Mouse (Mus musculus) retina, postnatal 7 days (tissue): Measurements from ENCODE around the gene Ifi27l2b.

Source experiments
- DNase-seq: peaks from one replicate; pipeline ENCODE4 v3.0.0-alpha.2; 2012; ENCODE audit warnings: low read depth, low spot score

Gene Ifi27l2b

DNA sequence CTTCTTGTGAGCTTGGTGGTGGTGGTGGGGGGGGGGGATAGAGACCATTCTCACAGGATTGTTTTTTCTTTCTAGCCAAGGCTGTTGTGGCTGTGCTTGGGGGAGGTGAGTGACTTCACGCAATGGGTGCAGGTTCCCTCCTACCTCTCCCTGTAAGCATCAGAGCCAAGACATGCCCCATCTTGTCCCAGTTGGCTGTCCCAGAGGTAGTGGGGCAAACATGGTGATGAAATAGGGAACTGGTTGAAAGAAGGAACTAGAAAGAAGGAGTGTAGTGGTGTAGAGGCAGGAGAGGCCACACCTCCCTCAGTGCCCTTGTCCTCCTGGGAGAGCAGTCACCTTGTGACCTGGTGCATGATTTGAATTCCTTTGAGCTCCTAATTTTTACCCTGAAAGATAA lies 19.4 kb downstream of the Ifi27l2b start:
- no peak for DNase-seq

DNA sequence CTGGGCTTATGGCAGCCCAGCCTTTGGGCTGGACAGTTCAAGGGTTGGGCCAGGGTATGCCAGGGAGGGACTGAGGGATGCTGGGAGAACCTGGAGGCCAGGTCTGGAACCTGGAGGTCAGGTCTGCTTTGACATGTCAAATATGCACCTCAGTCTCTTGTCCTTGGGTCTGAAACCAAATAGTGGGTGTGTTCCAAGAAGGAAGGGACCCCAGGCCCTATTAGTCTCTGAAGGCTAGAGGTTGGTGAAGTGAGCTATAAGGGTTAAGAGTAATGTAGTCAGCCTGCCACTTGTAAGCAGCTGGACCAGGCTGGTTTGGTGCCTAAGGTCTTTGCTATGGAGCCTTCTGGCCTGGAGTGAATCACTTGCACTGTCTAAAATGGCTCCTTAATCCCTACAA lies 22.2 kb downstream of the Ifi27l2b start:
- no peak for DNase-seq

DNA sequence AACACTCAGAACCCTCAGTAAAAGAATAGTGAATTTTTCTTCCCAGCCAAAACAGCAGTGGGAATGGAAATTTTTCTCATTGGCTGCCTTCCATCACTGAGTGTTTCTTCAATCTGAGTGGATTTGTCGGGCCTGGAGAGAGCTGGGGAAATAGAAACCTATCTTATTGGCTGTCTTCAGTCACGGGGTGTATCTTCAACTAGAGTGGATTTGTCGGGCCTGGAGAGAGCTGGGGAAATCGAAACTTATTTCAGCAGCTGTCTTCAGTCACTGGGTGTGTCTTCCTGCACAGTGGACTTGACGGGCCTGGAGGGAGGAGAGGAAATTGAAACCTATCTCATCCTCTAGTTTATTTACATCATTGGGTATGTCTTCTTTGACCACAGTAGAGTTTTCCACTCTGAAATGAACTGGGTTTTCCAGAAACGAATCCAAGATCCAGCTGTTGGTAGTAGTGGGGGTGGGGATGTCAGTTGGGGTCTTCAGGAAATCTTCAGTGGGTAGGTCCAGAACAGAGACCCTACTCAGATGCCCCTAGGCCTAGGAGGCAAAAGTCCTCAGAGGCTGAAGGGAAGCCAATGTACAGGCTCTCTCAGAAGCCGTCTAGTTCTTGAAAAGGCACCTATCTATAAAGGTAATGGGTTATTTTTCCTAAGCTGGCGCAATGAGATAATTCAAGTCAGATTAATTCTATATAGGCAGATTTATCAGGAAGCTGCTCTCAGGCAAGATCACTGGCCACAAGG lies 22.9 kb downstream of the Ifi27l2b start, which contains the start of gene Ifi27:
Ifi27 (plus strand) TSS at position 226 of the 746 bp plus-strand sequence.
- DNase-seq = no peak

DNA sequence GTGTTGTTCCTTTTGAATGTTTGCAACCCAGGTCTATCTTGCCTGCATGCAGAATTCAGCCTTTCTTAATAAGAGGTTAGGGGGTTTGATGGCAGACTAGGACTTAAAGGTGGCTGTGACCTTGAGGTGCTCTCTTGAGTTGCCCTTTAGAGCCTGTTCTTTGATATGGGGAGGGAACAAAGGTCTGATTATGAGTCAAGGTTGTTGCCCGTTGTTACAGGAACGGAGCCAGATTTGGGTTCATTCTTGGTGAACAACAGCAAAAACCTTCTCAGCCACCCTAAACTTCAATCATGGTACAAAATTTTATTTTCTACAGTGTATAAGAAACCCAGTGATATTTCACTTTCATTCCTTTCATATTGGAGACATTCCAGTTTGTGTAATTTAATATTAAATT lies 23.6 kb downstream of the Ifi27l2b start:
- no peak for DNase-seq

DNA sequence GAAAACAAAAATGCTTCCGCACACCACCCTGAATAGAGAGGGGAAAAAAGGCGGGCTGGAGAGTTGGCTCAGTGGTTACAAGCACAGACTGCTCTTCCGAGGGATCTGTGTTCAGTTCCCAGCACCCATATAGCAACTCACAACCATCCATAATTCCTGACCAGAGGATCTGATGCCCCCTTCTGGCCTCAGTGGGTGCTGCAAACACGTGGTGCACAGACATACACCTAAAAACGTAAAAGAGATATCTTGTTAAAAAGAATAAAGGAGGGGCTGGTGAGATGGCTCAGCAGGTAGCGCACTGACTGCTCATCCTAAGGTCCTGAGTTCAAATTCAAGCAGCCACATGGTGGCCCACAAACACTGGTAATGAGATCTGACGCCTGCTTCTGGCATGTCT lies 30.3 kb downstream of the Ifi27l2b start:
- DNase-seq = no peak

DNA sequence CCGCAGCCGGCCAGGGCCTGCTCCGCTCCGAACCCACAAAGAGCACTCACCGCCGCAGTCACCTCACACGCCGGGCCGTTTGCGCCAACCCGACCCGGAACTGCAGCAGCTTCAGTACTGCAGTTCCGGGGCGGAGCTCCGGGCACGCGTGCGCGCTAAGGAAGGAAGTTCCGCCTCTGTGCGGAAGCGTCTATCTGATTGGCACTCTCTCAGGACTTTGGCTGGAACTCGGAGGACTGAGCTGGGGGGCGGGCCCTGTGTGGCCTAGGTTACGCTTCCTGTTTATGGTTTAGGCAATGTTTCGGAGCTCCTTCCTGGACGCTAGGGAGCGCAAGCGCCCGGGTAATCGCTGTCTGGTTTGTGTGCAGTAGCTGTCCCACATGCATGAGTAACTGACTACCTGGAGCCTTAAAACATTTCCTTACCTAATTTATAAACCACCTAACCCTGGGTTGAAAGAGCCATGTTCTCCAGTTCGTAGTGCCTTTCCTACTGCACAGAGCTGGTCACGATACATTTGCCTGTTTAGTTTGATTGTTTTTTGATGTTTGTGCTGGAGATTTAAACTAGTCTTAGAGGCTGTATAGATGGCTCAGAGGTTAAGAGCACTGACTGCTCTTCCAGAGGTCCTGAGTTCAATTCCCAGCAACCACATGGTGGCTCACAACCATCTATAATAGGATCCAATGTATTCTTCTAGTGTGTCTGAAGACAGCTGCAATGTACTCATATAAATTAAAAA lies 31.1 kb downstream of the Ifi27l2b start, which contains the start of gene Ddx24:
Ddx24 (minus strand) TSS at position 102 of the 742 bp plus-strand sequence.
- DNase-seq = peak; percentile 96

DNA sequence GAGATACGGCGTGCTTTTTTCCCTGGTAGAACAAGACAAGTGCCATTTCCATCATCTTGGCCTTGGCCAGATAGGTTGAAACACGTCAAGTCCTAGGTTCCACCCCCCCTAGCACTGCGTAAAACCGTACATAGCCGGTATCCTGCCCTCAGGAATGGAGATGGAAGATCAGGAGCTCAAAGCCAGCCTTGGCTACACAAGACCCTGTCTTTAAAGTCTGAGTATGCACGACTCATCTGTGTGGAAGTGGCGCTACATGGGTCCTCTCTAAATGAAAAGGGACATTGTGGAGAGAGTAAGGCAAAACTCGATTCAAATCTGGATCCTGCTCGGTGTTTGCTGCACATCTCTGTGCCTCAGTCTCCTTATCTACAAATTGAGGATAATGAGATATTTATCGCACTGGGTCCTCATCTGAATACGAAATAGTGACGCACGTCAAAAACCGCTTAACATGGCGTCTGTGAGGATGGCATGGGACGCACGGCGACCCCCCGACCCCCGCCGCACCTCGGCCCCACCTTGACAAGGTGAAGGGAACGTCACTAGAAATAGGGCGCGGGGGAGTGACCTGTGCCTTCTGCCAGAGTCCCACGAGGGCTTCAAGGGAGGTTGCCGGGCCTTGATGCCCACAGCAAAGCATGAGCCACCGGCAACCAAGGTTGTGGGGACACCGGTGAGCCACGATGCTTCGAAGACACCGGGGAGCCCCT lies 31.9 kb downstream of the Ifi27l2b start:
- DNase-seq = no peak

DNA sequence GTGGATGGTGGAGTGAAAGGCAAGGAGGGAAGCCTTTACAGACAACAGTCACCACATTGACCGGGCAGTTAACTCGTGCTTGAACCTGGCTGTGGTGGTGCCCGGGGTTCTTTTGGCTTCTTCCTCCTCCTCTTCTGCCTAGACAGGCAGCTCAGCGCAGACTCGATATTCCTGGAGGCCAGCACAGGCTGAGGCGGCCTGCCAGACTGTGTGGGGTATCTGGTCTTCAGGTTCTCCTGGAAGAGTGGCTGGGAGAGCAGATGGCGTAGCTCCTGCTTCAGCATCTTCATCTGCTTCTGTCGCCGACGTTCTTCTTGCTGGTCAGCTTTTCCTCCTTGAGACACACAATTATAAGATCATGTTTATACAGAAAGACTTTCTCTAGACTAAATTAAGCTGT lies 48.9 kb downstream of the Ifi27l2b start:
- DNase-seq = no peak

DNA sequence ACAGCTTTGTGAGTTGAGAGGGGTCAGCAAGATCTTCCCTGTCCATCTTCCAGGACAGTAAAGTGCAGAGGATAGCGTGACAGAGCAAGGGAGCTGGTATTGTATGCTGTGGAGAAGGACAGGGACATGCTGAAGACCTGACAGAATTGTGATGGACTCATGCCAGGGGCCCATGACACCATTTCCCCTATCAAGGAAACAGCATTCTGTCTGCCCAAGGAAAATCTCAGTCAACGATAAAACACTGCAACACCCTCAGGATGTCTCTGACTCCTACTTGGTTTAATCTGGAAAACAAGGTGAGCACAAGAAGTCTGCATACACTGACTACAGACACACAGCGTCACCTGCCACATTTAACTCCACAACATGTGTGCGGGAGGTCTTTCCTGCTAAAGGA lies 49.3 kb downstream of the Ifi27l2b start, which contains the start of gene 9330161L09Rik:
9330161L09Rik (minus strand) TSS at position 101 of the 400 bp plus-strand sequence.
- no peak for DNase-seq

DNA sequence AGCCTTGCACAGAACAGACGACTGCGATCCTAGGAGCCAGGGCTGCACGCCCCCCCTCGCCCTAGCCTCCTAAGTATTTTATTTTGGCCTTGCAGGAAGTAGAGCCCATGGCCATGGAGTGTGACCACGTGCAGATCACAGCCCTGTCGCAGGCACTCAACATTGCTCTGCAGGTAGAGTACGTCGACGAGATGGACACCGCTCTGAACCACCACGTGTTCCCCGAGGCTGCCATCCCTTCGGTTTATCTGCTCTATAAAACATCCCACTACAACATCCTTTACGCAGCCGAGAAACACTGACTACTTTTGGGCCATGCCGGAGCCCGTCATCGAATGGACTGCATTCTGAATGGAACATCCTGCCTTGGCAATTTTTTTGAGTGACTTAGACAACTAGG lies 52.9 kb downstream of the Ifi27l2b start:
- no peak for DNase-seq
